Mouse (Mus musculus) heart, adult 2 months (tissue): ENCODE measurements around the gene 1700020N01Rik.

ENCODE experiments used
- CTCF ChIP-seq: fragments of 200-600 bp; IDR thresholded peaks from 2 replicates; pipeline ENCODE4 v1.8.1; 2022; ENCODE audit warnings: antibody characterized with exemption, mild to moderate bottlenecking, moderate library complexity
- POLR2A ChIP-seq: fragments of 200-500 bp; IDR thresholded peaks from 2 replicates; pipeline ENCODE4 v1.6.1; 2011; ENCODE audit warnings: mild to moderate bottlenecking, low read depth, low read length, control low read depth; ENCODE audit not compliant: insufficient read depth

- TF ChIP-seq POLR2A (no peak), CTCF (no peak)
These were observed 12.7 kb downstream of the 1700020N01Rik start for GRCm38 (mm10) chr10:21605601-21606000.
